Mouse (Mus musculus) lung, embryonic 15.5 days (tissue): ENCODE measurements at regions not wholly inside any gene's neighbourhood (a gene's known extent, or its start where the extent isn't known, plus 50 kb on each side); places are given as distances from the start of the nearest gene placed in this dataset.

Experiments
- ATAC-seq: fragments of 200-750 bp; cut with Nextera tagmentation; 2 replicates; pipeline ENCODE4 v1.8.0; 2017; ENCODE audit warnings: moderate number of reproducible peaks, borderline replicate concordance; ENCODE audit not compliant: low FRiP score, low TSS enrichment; ENCODE audit errors: extremely low read depth
- H3K27ac ChIP-seq: fragments of 300-500 bp; sonication (generic); 2 replicates; pipeline ENCODE4 v1.5.1; 2015; ENCODE audit warnings: moderate library complexity, mild to moderate bottlenecking, inconsistent platforms
- H3K27me3 ChIP-seq: fragments of 300-500 bp; sonication (generic); 2 replicates; pipeline ENCODE4 v1.6.1; 2015; ENCODE audit warnings: inconsistent platforms
- H3K36me3 ChIP-seq: fragments of 300-500 bp; sonication (generic); 2 replicates; pipeline ENCODE4 v1.6.1; 2015; ENCODE audit warnings: inconsistent platforms
- H3K4me1 ChIP-seq: fragments of 300-500 bp; sonication (generic); 2 replicates; pipeline ENCODE4 v1.6.1; 2015; ENCODE audit warnings: inconsistent platforms
- H3K4me2 ChIP-seq: fragments of 300-500 bp; sonication (generic); 2 replicates; pipeline ENCODE4 v1.6.1; 2015; ENCODE audit warnings: inconsistent platforms, mild to moderate bottlenecking, moderate library complexity
- H3K4me3 ChIP-seq: fragments of 300-500 bp; sonication (generic); 2 replicates; pipeline ENCODE4 v1.5.1; 2015; ENCODE audit warnings: mild to moderate bottlenecking, inconsistent platforms
- H3K9ac ChIP-seq: fragments of 300-500 bp; sonication (generic); 2 replicates; pipeline ENCODE4 v1.6.1; 2015; ENCODE audit warnings: inconsistent platforms
- H3K9me3 ChIP-seq: fragments of 300-500 bp; sonication (generic); 2 replicates; pipeline ENCODE4 v1.6.1; 2016; ENCODE audit warnings: inconsistent platforms
- WGBS: fragments of 180-500 bp; shearing (Covaris S2); methylation state at CpG from one replicate; pipeline ENCODE4 v1.1.7; 2015; 5-methylcytosine and 5-hydroxymethylcytosine counted together

- Histone ChIP-seq H3K36me3 (no peaks in the 10 kb centered on the region), H3K27me3 (no peaks in the 10 kb centered on the region), H3K4me2 (no peak overlapping the region), H3K4me1 (no peaks in the 10 kb centered on the region), H3K4me3 (no peak overlapping the region), H3K9ac (no peak overlapping the region), H3K9me3 (no peaks in the 10 kb centered on the region), H3K27ac (no peak overlapping the region)
- ATAC-seq, result no peak
- WGBS, result 49% methylated on average over 2 of the region's 2 CpGs
These were observed 269.0 kb upstream of the 1700003H04Rik start for GRCm38 (mm10) chr3:124849915-124850314.

DNA sequence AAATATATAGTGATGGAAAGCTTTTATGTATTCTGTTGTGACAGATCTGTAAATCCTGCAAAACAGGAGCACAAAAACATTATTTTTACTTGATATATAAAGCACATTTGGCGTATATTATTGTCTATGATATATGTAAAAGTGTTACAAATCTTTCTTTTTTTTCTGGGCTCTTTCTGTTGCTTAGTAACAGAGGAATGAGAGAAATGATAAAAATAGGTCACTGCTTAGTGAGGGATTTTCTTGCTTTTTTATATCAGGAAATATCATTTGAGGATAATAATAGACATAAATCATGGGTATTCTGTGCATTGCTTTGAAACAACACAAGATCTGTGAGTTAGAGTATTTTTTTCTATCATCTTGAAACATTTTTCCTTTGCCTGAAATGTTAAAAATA, 239.7 kb upstream of the 1700003H04Rik start:
- WGBS, result 83% methylated on average over 1 of the region's 1 CpGs
- Histone ChIP-seq H3K9me3 (no peaks in the 10 kb centered on the region), H3K4me2 (no peak overlapping the region), H3K9ac (no peak overlapping the region), H3K27me3 (no peaks in the 10 kb centered on the region), H3K36me3 (no peaks in the 10 kb centered on the region), H3K4me3 (no peak overlapping the region), H3K4me1 (no peaks in the 10 kb centered on the region), H3K27ac (no peak overlapping the region)
- ATAC-seq, result no peak

DNA sequence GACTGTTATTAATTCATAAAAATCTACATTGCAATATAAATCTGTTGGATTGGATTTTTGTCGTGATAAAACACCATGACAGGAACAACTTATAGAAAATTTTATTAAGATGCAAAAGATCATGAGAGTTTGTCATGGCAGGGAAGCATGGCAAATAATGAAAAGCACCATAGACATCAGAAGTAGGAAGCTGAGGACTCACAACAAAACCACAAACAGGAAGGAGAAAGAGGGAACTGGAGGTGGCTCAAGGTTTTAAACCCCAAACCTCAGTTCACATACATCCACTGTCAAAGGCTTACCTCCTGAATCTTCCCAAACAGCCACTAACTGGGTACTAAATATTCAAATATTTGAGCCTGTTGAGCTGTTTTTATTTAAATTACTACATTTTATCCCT, 226.0 kb upstream of the 1700003H04Rik start:
- Histone ChIP-seq H3K27me3 (no peaks in the 10 kb centered on the region), H3K4me2 (no peak overlapping the region), H3K9me3 (no peaks in the 10 kb centered on the region), H3K9ac (no peak overlapping the region), H3K4me3 (no peak overlapping the region), H3K27ac (no peak overlapping the region), H3K4me1 (no peaks in the 10 kb centered on the region), H3K36me3 (no peaks in the 10 kb centered on the region)
- 90% methylated on average over 1 of the region's 1 CpGs for WGBS
- ATAC-seq, result no peak

DNA sequence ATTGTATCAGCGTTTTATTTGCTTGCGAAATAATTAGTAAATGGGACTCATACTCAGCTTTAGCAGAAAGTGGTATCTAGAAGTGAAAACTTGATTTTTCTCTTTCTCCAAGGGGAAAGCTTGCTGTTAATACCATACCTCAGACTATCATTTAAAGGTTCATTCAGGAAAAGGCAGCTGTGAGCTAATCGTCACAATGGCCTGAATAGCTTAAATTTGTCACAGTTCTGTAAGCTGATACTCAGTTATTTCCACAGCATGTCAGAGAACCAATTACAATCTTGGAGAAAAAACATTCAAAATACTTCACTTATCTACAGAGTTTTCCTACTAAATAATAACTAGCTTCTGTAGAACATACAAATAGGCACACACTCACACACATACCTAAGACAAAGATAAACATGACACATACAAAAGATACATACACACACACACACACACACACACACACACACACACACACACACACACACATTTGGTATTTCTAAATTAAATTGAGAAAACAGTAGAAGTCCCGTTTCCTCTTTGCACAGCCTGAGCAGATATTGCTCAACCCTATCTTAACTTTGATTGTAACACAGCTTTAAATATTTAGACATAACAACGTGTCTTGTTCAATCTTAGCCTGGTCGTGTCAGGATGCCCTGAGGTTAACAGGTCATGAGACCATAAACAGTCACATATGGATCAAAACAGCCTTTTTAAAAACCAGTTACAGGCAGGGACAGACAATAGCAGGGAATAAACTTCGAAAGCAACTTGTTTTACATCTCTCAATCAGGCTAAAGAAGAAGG, 208.5 kb upstream of the 1700003H04Rik start:
- Histone ChIP-seq H3K36me3 (no peaks in the 10 kb centered on the region), H3K27me3 (no peaks in the 10 kb centered on the region), H3K4me1 (no peaks in the 10 kb centered on the region), H3K9me3 (no peaks in the 10 kb centered on the region), H3K9ac (no peak overlapping the region), H3K4me2 (no peak overlapping the region), H3K4me3 (no peak overlapping the region), H3K27ac (no peak overlapping the region)
- 44% methylated on average over 7 of the region's 7 CpGs for WGBS
- peak; percentile 11; the same call in 1 of the 2 replicates for ATAC-seq

GRCm38 (mm10) chr3:124788181-124788580, 207.3 kb upstream of the 1700003H04Rik start:
- H3K36me3 ChIP-seq, result no peaks in the 10 kb centered on the region
- H3K4me3 ChIP-seq, result no peak overlapping the region
- H3K9ac ChIP-seq, result no peak overlapping the region
- H3K9me3 ChIP-seq, result no peaks in the 10 kb centered on the region
- H3K4me1 ChIP-seq, result no peaks in the 10 kb centered on the region
- ATAC-seq, result no peak
- no peaks in the 10 kb centered on the region for H3K27me3 ChIP-seq
- H3K27ac ChIP-seq, result no peak overlapping the region
- H3K4me2 ChIP-seq, result no peak overlapping the region
- 63% methylated on average over 1 of the region's 1 CpGs for WGBS

- Histone ChIP-seq H3K4me3 (no peak overlapping the region), H3K4me1 (no peaks in the 10 kb centered on the region), H3K36me3 (no peaks in the 10 kb centered on the region), H3K9me3 (no peaks in the 10 kb centered on the region), H3K4me2 (no peak overlapping the region), H3K27ac (no peak overlapping the region), H3K9ac (no peak overlapping the region), H3K27me3 (no peaks in the 10 kb centered on the region)
- 34% methylated on average over 1 of the region's 1 CpGs for WGBS
- ATAC-seq, result no peak
These were observed 189.4 kb upstream of the 1700003H04Rik start for GRCm38 (mm10) chr3:124770326-124770725.

GRCm38 (mm10) chr3:124769252-124769651, 188.4 kb upstream of the 1700003H04Rik start:
- no peak overlapping the region for H3K4me2 ChIP-seq
- no peak overlapping the region for H3K4me3 ChIP-seq
- WGBS, result 52% methylated on average over 5 of the region's 5 CpGs
- no peaks in the 10 kb centered on the region for H3K36me3 ChIP-seq
- no peaks in the 10 kb centered on the region for H3K9me3 ChIP-seq
- H3K9ac ChIP-seq, result no peak overlapping the region
- no peak overlapping the region for H3K27ac ChIP-seq
- H3K4me1 ChIP-seq, result no peaks in the 10 kb centered on the region
- no peak for ATAC-seq
- no peaks in the 10 kb centered on the region for H3K27me3 ChIP-seq

GRCm38 (mm10) chr3:124755693-124756435, 175.0 kb upstream of the 1700003H04Rik start:
- Histone ChIP-seq H3K36me3 (no peaks in the 10 kb centered on the region), H3K4me3 (no peak overlapping the region), H3K9ac (no peak overlapping the region), H3K4me1 (no peaks in the 10 kb centered on the region), H3K27me3 (no peaks in the 10 kb centered on the region), H3K27ac (no peak overlapping the region), H3K9me3 (no peaks in the 10 kb centered on the region), H3K4me2 (no peak overlapping the region)
- 76% methylated on average over 2 of the region's 2 CpGs for WGBS
- ATAC-seq, result no peak

DNA sequence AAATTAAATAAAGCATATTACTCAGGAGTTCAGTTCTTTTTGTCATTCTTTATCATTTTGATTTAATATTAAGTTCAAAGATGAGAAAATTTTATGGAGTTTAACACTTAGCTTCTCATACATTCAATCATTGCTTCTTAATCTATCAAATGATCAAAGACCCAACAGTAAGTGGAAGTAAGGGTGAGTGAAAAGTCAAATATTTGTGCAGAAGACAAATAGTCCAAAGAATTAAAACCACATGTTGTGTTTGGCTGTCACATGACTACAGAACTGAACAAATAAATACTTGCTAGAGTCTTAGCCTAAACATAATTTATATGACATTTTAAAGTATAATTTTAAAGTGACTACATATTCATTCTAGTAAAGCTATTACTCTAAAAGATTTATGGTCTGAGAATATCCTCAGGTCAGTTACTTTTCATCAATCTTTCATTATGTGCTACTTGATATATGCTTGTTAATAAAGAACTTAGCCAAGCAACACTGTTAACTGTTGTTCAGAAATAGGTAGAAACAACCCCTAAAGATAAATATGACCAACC, 171.7 kb upstream of the 1700003H04Rik start:
- H3K27me3 ChIP-seq, result no peaks in the 10 kb centered on the region
- no peaks in the 10 kb centered on the region for H3K36me3 ChIP-seq
- H3K4me1 ChIP-seq, result no peaks in the 10 kb centered on the region
- no peak overlapping the region for H3K4me3 ChIP-seq
- ATAC-seq, result no peak
- no peak overlapping the region for H3K9ac ChIP-seq
- no peak overlapping the region for H3K27ac ChIP-seq
- H3K4me2 ChIP-seq, result no peak overlapping the region
- no peaks in the 10 kb centered on the region for H3K9me3 ChIP-seq

DNA sequence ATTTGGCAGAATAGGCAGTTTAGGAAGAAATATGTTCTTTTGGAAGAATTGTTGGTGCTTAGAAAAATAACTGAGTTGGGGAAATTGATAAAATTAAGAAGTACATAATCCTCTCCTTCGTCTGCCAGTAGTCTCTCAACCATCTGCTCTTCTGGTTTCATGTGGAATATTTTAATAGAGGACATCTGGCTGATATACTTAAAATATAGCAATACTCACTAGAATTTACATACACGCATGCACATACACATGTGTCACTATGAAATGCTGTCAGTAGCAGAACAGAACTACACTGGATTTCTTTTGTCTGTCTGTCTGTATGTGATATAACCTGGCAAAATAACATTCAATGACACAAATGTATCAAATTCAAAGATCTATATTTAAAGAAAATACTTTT, 168.4 kb upstream of the 1700003H04Rik start:
- H3K27ac ChIP-seq, result no peak overlapping the region
- H3K9ac ChIP-seq, result no peak overlapping the region
- H3K4me2 ChIP-seq, result no peak overlapping the region
- H3K9me3 ChIP-seq, result no peaks in the 10 kb centered on the region
- H3K36me3 ChIP-seq, result no peaks in the 10 kb centered on the region
- 73% methylated on average over 2 of the region's 2 CpGs for whole genome bisulfite sequencing
- no peaks in the 10 kb centered on the region for H3K27me3 ChIP-seq
- H3K4me1 ChIP-seq, result no peaks in the 10 kb centered on the region
- no peak for ATAC-seq
- H3K4me3 ChIP-seq, result no peak overlapping the region

DNA sequence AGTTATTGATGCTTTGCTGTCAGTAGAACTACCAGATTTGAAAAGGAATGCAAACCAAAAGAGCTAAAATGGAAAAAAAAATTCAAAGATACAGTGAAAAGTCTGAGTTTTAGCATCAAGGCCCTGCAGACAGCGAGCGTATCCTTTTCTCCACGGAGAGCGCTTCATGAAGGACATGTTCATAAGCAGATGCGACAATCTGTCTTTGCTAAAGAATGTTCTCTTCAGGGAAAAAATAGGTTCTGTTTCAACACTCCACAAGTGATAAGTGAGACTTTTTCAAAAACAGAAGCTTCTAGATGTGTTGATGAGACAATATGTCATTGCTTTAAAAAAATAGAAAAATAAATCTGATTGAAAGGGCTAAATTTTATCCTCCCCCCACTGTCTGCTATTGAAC, 147.4 kb upstream of the 1700003H04Rik start:
- 76% methylated on average over 5 of the region's 5 CpGs for WGBS
- Histone ChIP-seq H3K4me1 (no peaks in the 10 kb centered on the region), H3K4me3 (no peak overlapping the region), H3K9me3 (no peaks in the 10 kb centered on the region), H3K27me3 (no peaks in the 10 kb centered on the region), H3K9ac (no peak overlapping the region), H3K4me2 (no peak overlapping the region), H3K27ac (no peak overlapping the region), H3K36me3 (no peaks in the 10 kb centered on the region)
- no peak for ATAC-seq

DNA sequence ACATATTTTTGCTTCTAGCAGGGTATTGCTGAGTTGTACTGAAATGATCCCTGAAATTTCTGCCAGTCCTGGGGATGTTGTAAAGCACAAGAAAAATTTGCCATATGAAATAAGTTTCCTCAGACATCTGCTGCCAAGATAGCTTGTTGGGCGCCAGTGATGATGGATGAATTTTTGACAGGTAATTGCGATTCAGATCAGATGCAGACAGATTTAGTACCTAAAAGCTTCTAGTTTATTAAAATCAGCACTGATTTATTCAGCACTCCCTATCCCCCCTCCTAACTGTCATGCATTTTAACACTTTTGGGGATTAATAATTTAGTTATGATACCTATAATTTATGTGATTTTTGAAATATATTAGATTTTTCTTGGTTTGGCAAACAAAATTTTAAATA, 131.3 kb upstream of the 1700003H04Rik start:
- no peak for ATAC-seq
- Histone ChIP-seq H3K4me3 (no peak overlapping the region), H3K4me1 (no peaks in the 10 kb centered on the region), H3K4me2 (no peak overlapping the region), H3K27me3 (no peaks in the 10 kb centered on the region), H3K27ac (no peak overlapping the region), H3K36me3 (no peaks in the 10 kb centered on the region), H3K9me3 (no peaks in the 10 kb centered on the region), H3K9ac (no peak overlapping the region)
- 66% methylated on average over 2 of the region's 2 CpGs for WGBS
